Comparison of ENCODE assay signal across 1 mouse cellular context in genomic region chr11:48979251-48979650, GRCm38 (mm10). TPM values are rescaled to one million over a fixed set of nuclear protein-coding genes. Genes with fewer than 3 reads are reported as not detected.
"Had no signal": no experiment of that assay in that cellular context is flagged by ENCODE, and none has a peak within 500 bp of the region (broad histone marks: within the 10 kb centered on the region; RNA-seq: fewer than 3 reads in every experiment).

Gene 9930111J21Rik1, minus strand, starts transcription at chr11:48979398.

RNA-seq across cellular contexts. Expression of gene 9930111J21Rik1, which starts in this region (rescaled TPM):
- polyA plus RNA-seq: testis, adult 2 months had no signal
